Mouse (Mus musculus): Measurements from ENCODE around the gene Mapkap1. TPM values are rescaled to one million over a fixed set of nuclear protein-coding genes. Genes with fewer than 3 reads are reported as not detected.

The Mapkap1 gene
- polyA plus RNA-seq, 1 experiment from 2014 or later: 91.1 TPM

DNA sequence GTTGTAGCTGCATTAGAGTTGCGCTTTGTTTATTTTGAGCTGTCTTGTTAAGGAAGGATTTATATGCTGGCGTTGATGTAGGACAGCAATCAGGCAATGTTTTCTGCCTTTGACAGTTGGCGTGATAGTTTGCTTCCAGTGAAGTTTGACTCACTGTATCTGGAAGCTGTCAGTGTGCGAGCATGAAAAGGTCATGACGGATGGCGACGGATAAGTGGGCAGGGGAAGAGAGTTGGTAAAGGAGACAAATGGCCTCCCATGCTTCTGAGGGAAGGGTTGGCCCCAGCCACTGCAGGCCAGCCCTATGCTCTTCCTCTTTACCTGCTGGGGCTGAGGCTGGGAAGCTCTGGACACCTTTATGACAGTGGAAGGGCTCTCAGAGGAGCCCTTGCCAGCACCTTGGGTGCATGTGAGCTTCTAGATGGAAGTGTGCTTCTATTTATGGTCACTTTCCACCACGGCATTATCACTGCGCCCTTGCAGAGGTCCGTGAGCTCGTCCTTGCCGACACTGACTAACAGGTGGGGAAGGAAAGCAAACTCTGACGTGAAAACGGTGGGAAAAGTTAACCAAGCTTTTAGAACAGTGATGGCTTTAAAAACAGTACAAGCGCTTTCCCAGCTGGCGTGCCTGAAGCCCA, 185.3 kb downstream of the Mapkap1 start:
- Histone ChIP-seq H3K9me3 (ENCODE audit: control insufficient read depth, low read depth, low read length) (no peaks in the 10 kb centered on the region), H3K27ac (ENCODE audit: low read length) (peak overlapping the region; percentile 86), H3K27me3 (ENCODE audit: control insufficient read depth, insufficient read depth, low read length) (no peaks in the 10 kb centered on the region), H3K4me1 (ENCODE audit: control insufficient read depth, insufficient read depth, low read length) (peaks cover 22% of the 10 kb centered on the region), H3K36me3 (ENCODE audit: control insufficient read depth, insufficient read depth, low read length) (no peaks in the 10 kb centered on the region), H3K4me3 (ENCODE audit: low read depth, low read length) (no peak overlapping the region), H3K4me2 (replicated peaks; ENCODE audit: low read depth, low read length) (no peak overlapping the region; the same call in 1 of the 2 replicates), H3K9ac (replicated peaks; ENCODE audit: low read depth, low read length) (no peak overlapping the region)
- WGBS: 40% methylated on average over 16 of the region's 16 CpGs
- ATAC-seq (ENCODE audit: insufficient number of reproducible peaks, insufficient read depth, low FRiP score, low read depth): no peak; the same call in 1 of the 2 replicates

DNA sequence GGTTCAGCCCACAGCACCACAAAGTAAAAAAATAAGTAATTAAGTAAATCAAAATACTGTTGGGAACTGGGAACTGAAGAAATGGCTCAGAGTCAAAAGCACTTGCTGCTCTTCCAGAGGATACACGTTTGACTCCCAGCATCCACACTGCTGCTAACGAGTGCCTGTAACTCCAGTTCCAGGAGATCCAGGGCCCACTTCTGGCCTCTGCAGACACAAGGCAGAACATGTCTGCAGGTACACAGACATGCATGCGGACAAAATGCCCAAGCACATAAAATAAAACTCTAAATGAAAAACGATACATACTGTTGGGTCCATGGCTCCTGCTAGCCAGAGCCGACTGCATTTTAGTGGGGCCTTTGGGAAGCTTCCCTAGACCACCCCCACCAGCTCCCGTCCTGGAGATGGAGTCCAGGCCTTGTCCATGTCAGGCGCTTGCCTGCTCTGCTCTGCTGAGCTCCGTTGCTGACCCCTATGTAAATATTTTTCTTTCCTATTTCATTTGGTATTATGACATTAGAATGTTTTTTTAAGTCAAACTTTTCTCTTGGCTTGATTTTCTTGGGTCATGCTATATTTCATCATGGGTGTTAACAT, 185.9 kb downstream of the Mapkap1 start:
- WGBS: 31% methylated on average over 8 of the region's 8 CpGs
- H3K4me1 ChIP-seq (ENCODE audit: control insufficient read depth, insufficient read depth, low read length): peaks cover 22% of the 10 kb centered on the region
- no peaks in the 10 kb centered on the region for H3K9me3 ChIP-seq (ENCODE audit: control insufficient read depth, low read depth, low read length)
- no peak overlapping the region for H3K4me3 ChIP-seq (ENCODE audit: low read depth, low read length)
- H3K36me3 ChIP-seq (ENCODE audit: control insufficient read depth, insufficient read depth, low read length): no peaks in the 10 kb centered on the region
- peak; percentile 76; the same call in 1 of the 2 replicates for ATAC-seq (ENCODE audit: insufficient number of reproducible peaks, insufficient read depth, low FRiP score, low read depth)
- H3K27me3 ChIP-seq (ENCODE audit: control insufficient read depth, insufficient read depth, low read length): no peaks in the 10 kb centered on the region
- peak overlapping the region; percentile 86 for H3K27ac ChIP-seq (ENCODE audit: low read length)
- no peak overlapping the region for H3K9ac ChIP-seq (replicated peaks; ENCODE audit: low read depth, low read length)
- H3K4me2 ChIP-seq (replicated peaks; ENCODE audit: low read depth, low read length): no peak overlapping the region

DNA sequence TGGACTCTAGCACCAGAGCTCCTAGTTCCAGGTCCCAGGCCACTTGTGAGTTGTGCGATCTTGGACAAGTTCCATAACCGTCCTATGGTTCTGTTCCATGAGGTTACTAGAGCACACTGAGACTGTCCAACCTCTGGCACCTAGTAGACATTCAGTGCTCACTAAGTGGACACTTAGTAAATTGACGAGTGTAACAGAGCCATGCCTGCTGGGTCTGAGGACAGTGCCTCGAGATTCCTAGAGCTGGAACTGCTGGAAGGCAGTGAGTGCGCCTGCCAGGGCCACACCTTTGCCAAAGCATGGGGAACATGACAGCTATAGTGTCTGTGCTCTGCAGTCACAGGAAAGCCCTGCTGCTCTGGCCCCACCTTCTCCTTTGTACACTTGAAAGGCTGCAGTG, 187.4 kb downstream of the Mapkap1 start:
- Histone ChIP-seq H3K4me2 (replicated peaks; ENCODE audit: low read depth, low read length) (no peak overlapping the region), H3K27ac (ENCODE audit: low read length) (no peak overlapping the region), H3K9ac (replicated peaks; ENCODE audit: low read depth, low read length) (no peak overlapping the region), H3K9me3 (ENCODE audit: control insufficient read depth, low read depth, low read length) (no peaks in the 10 kb centered on the region), H3K36me3 (ENCODE audit: control insufficient read depth, insufficient read depth, low read length) (no peaks in the 10 kb centered on the region), H3K4me3 (ENCODE audit: low read depth, low read length) (no peak overlapping the region), H3K27me3 (ENCODE audit: control insufficient read depth, insufficient read depth, low read length) (no peaks in the 10 kb centered on the region), H3K4me1 (ENCODE audit: control insufficient read depth, insufficient read depth, low read length) (peaks cover 15% of the 10 kb centered on the region)
- WGBS: 86% methylated on average over 5 of the region's 5 CpGs
- no peak for ATAC-seq (ENCODE audit: insufficient number of reproducible peaks, insufficient read depth, low FRiP score, low read depth)

DNA sequence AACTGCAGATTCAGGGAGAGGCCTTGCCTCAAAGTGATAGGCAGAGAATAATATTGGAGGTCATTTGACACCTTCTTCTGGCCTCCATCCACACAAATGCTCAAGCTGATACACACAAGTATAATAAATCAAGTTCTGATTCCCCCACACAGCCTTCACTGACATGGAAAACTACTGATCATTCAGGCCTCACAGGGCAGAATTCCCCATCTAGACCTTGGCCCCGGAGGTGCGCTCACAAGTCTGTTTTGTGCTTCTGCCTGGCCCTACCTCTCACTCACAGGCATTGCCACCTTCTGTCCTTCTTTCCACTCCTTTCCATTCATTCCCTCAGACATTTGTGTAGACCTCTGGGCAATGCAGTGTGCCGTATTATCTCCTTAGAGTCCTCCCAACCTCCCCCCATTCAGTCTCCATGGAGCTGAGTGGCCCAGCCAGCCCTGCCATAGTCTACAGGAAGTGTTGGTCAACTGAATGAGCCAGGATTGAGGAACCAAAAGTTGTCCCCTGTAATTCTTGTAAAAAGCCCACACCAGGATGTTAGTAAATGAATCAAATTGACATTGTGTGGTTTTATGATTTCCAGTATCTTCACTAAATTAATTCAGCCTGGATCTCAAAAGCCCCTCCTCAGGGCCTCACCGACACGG, 193.2 kb downstream of the Mapkap1 start:
- ATAC-seq (ENCODE audit: insufficient number of reproducible peaks, insufficient read depth, low FRiP score, low read depth): no peak
- no peak overlapping the region for H3K4me2 ChIP-seq (replicated peaks; ENCODE audit: low read depth, low read length)
- H3K27me3 ChIP-seq (ENCODE audit: control insufficient read depth, insufficient read depth, low read length): no peaks in the 10 kb centered on the region
- no peak overlapping the region for H3K9ac ChIP-seq (replicated peaks; ENCODE audit: low read depth, low read length)
- peaks cover 15% of the 10 kb centered on the region for H3K4me1 ChIP-seq (ENCODE audit: control insufficient read depth, insufficient read depth, low read length)
- no peaks in the 10 kb centered on the region for H3K9me3 ChIP-seq (ENCODE audit: control insufficient read depth, low read depth, low read length)
- peaks cover 3% of the 10 kb centered on the region; the same call in 1 of the 2 replicates for H3K36me3 ChIP-seq (ENCODE audit: control insufficient read depth, insufficient read depth, low read length)
- H3K27ac ChIP-seq (ENCODE audit: low read length): no peak overlapping the region
- no peak overlapping the region for H3K4me3 ChIP-seq (ENCODE audit: low read depth, low read length)
- 67% methylated on average over 5 of the region's 5 CpGs for WGBS

DNA sequence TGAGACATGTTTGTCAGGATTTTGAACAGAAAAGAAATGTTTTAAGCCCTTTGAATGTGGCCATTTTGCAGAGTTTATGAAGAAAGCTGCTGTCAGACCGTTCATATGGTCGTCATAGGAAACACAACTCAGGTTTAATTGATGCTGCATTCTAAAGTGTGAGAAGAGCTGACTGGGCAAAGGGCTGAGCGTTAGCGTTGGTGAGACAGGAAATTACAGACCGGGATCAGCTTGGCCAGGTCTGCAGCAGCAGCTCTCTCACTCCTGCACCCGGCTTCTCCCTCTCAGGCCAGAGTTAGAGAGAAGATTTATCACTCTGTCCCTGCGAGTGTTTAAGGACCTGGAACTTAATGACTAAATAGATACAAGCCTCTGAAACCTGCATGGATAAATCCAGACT, 194.2 kb downstream of the Mapkap1 start:
- Histone ChIP-seq H3K9me3 (ENCODE audit: control insufficient read depth, low read depth, low read length) (no peaks in the 10 kb centered on the region), H3K4me3 (ENCODE audit: low read depth, low read length) (no peak overlapping the region), H3K9ac (replicated peaks; ENCODE audit: low read depth, low read length) (no peak overlapping the region), H3K27me3 (ENCODE audit: control insufficient read depth, insufficient read depth, low read length) (no peaks in the 10 kb centered on the region), H3K4me1 (ENCODE audit: control insufficient read depth, insufficient read depth, low read length) (peaks cover 20% of the 10 kb centered on the region), H3K27ac (ENCODE audit: low read length) (no peak overlapping the region; the same call in 1 of the 2 replicates), H3K36me3 (ENCODE audit: control insufficient read depth, insufficient read depth, low read length) (peaks cover 3% of the 10 kb centered on the region; the same call in 1 of the 2 replicates), H3K4me2 (replicated peaks; ENCODE audit: low read depth, low read length) (no peak overlapping the region)
- no peak for ATAC-seq (ENCODE audit: insufficient number of reproducible peaks, insufficient read depth, low FRiP score, low read depth)
- 12% methylated on average over 7 of the region's 7 CpGs for WGBS

DNA sequence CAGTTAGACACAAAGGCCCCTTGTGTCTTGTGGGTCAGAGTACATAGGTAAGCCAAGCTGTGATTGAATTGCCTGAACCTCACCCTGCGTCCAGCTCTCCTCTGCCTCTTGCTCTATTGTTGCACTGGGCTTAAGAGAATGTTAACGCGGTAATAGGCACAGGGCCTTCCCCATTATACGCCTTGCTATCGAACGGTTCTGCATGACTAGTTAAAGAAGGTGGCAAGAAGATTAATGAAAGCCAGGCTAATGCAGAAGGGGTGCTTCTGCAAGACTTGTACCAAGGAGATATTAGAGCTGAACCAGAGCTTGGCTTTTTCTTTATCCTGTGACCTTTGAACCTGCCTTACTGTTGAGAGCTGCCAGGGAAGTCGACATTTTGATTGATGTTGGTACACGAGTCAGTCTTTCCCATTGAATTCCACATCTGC, 195.6 kb downstream of the Mapkap1 start:
- Histone ChIP-seq H3K4me2 (replicated peaks; ENCODE audit: low read depth, low read length) (no peak overlapping the region), H3K4me1 (ENCODE audit: control insufficient read depth, insufficient read depth, low read length) (peaks cover 20% of the 10 kb centered on the region), H3K9me3 (ENCODE audit: control insufficient read depth, low read depth, low read length) (no peaks in the 10 kb centered on the region), H3K36me3 (ENCODE audit: control insufficient read depth, insufficient read depth, low read length) (peaks cover 3% of the 10 kb centered on the region; the same call in 1 of the 2 replicates), H3K27ac (ENCODE audit: low read length) (no peak overlapping the region), H3K27me3 (ENCODE audit: control insufficient read depth, insufficient read depth, low read length) (no peaks in the 10 kb centered on the region), H3K4me3 (ENCODE audit: low read depth, low read length) (no peak overlapping the region), H3K9ac (replicated peaks; ENCODE audit: low read depth, low read length) (no peak overlapping the region)
- WGBS: 27% methylated on average over 8 of the region's 8 CpGs
- no peak for ATAC-seq (ENCODE audit: insufficient number of reproducible peaks, insufficient read depth, low FRiP score, low read depth)

DNA sequence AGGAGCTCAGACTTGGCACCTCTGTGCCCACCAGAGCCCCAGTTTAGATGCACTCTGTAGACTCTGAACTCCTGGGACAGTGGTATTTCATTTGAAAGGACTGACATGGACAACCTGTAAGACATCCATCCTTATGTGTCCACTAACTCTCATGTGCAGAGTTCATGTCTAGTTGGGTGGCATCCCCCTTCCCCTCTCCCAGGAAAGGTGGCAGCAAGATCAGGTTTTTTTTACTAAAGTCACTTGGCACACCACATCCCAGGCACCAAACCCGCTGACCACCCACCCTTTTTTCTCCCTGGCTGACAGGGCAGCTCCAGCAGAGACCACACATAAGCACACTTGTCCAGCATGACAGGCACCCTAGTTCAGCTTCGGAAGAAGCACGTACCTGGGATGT, 196.3 kb downstream of the Mapkap1 start:
- ATAC-seq (ENCODE audit: insufficient number of reproducible peaks, insufficient read depth, low FRiP score, low read depth): no peak
- H3K4me1 ChIP-seq (ENCODE audit: control insufficient read depth, insufficient read depth, low read length): peaks cover 20% of the 10 kb centered on the region
- no peaks in the 10 kb centered on the region for H3K27me3 ChIP-seq (ENCODE audit: control insufficient read depth, insufficient read depth, low read length)
- H3K4me2 ChIP-seq (replicated peaks; ENCODE audit: low read depth, low read length): no peak overlapping the region
- no peak overlapping the region for H3K9ac ChIP-seq (replicated peaks; ENCODE audit: low read depth, low read length)
- peaks cover 3% of the 10 kb centered on the region; the same call in 1 of the 2 replicates for H3K36me3 ChIP-seq (ENCODE audit: control insufficient read depth, insufficient read depth, low read length)
- no peak overlapping the region for H3K4me3 ChIP-seq (ENCODE audit: low read depth, low read length)
- H3K9me3 ChIP-seq (ENCODE audit: control insufficient read depth, low read depth, low read length): no peaks in the 10 kb centered on the region
- no peak overlapping the region for H3K27ac ChIP-seq (ENCODE audit: low read length)
- 72% methylated on average over 3 of the region's 3 CpGs for WGBS

DNA sequence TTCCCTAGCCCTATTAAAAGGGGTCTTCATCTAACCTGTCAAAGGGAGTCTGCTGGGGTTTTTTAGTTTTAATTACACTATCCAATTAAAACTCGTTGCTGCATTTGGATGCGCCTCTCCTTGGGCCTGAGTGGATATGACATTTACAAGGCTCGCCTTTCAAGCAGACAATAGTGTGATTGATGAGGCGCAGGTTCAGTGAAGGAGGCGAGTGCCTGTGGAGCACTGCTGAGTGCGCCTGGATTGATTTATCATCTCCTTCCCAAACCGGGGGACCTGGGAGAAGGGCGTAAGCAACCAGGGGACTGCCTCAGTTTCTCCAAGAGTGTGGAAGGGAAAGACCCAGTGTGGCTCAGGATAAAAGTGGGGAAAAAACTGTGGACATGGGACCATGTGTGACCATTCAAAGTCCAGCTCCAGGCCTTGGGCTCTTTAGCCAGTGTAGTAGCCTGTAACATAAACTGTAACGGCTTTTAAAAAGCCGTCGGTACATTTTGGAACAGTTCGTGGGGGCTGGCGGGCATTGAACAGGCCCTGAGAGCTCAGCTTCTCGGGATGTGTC, 197.2 kb downstream of the Mapkap1 start:
- Histone ChIP-seq H3K9me3 (ENCODE audit: control insufficient read depth, low read depth, low read length) (no peaks in the 10 kb centered on the region), H3K9ac (replicated peaks; ENCODE audit: low read depth, low read length) (no peak overlapping the region), H3K4me2 (replicated peaks; ENCODE audit: low read depth, low read length) (no peak overlapping the region), H3K36me3 (ENCODE audit: control insufficient read depth, insufficient read depth, low read length) (peaks cover 3% of the 10 kb centered on the region; the same call in 1 of the 2 replicates), H3K4me3 (ENCODE audit: low read depth, low read length) (no peak overlapping the region), H3K27ac (ENCODE audit: low read length) (no peak overlapping the region), H3K27me3 (ENCODE audit: control insufficient read depth, insufficient read depth, low read length) (no peaks in the 10 kb centered on the region), H3K4me1 (ENCODE audit: control insufficient read depth, insufficient read depth, low read length) (peaks cover 20% of the 10 kb centered on the region)
- ATAC-seq (ENCODE audit: insufficient number of reproducible peaks, insufficient read depth, low FRiP score, low read depth): no peak
- 45% methylated on average over 14 of the region's 14 CpGs for WGBS
